Mouse (Mus musculus) heart, adult 2 months (tissue): ENCODE measurements around the gene Prss33. TPM values are rescaled to one million over a fixed set of nuclear protein-coding genes. Genes with fewer than 3 reads are reported as not detected.
"Not testable (repeated sequence)": the region's sequence is repeated elsewhere in the genome, so short reads cannot be mapped to it uniquely, and the experiment has no call there.

Experiments
- DNase-seq, 2 experiments: peaks; one replicate each; pipeline ENCODE4 v3.0.0; 2021
- H3K27ac ChIP-seq: fragments of 200-600 bp; 2 replicates; pipeline ENCODE4 v1.8.1; 2022
- H3K27me3 ChIP-seq: fragments of 200-500 bp; 2 replicates; pipeline ENCODE4 v1.6.1; 2012; ENCODE audit warnings: mild to moderate bottlenecking, low read length, inconsistent platforms, mixed read lengths; ENCODE audit not compliant: control insufficient read depth, insufficient read depth
- H3K36me3 ChIP-seq: fragments of 200-500 bp; 2 replicates; pipeline ENCODE4 v1.6.1; 2012; ENCODE audit warnings: low read length, inconsistent platforms; ENCODE audit not compliant: control insufficient read depth, insufficient read depth
- H3K4me1 ChIP-seq: fragments of 200-500 bp; 2 replicates; pipeline ENCODE4 v1.6.1; 2011; ENCODE audit warnings: low read length; ENCODE audit not compliant: control insufficient read depth, insufficient read depth
- H3K4me3 ChIP-seq: fragments of 200-600 bp; 2 replicates; pipeline ENCODE4 v1.8.1; 2022
- H3K79me2 ChIP-seq: fragments of 200-500 bp; replicated peaks from 2 replicates; pipeline ENCODE4 v1.6.1; 2012; ENCODE audit warnings: mild to moderate bottlenecking, inconsistent platforms, low read length, moderate library complexity, mixed read lengths; ENCODE audit not compliant: control insufficient read depth, insufficient read depth
- H3K9ac ChIP-seq: fragments of 200-500 bp; 2 replicates; pipeline ENCODE4 v1.6.1; 2012; ENCODE audit warnings: low read depth, mild to moderate bottlenecking, control low read depth, inconsistent platforms, low read length, mixed read lengths
- CTCF ChIP-seq: fragments of 200-600 bp; IDR thresholded peaks from 2 replicates; pipeline ENCODE4 v1.8.1; 2022; ENCODE audit warnings: antibody characterized with exemption, mild to moderate bottlenecking, moderate library complexity
- EP300 ChIP-seq: fragments of 200-500 bp; IDR thresholded peaks from 2 replicates; pipeline ENCODE4 v1.6.1; 2011; ENCODE audit warnings: low read depth, low read length, control low read depth; ENCODE audit not compliant: insufficient read depth
- POLR2A ChIP-seq: fragments of 200-500 bp; IDR thresholded peaks from 2 replicates; pipeline ENCODE4 v1.6.1; 2011; ENCODE audit warnings: mild to moderate bottlenecking, low read depth, low read length, control low read depth; ENCODE audit not compliant: insufficient read depth
- WGBS: fragments of 180-500 bp; shearing (Covaris S2); methylation state at CpG from one replicate; pipeline ENCODE4 v1.1.7; 2018; 5-methylcytosine and 5-hydroxymethylcytosine counted together
- intact Hi-C: fragments of 180-260 bp; cut with DNase I; formaldehyde crosslinking; loops from one replicate; pipeline ENCODE4 v1.15.1; 2025
- long read RNA-seq: library from polyadenylated mRNA; stranded (forward); transcript quantifications from one replicate; pipeline ENCODE4 v2.0.0, GENCODE M21; 2021
- polyA plus RNA-seq: library from polyadenylated mRNA; depleted of rRNA; stranded (reverse); fragments of >200 nt; gene quantifications from 2 replicates; pipeline ENCODE4 v1.2.3, GENCODE M21; 2012; rRNA removed
- total RNA-seq, 2 experiments: library from RNA; stranded (reverse); gene quantifications; 2 replicates each; pipeline ENCODE4 v1.2.3; 2021

The Prss33 gene
- not detected for total RNA-seq
- not detected in 2 replicates for polyA plus RNA-seq
- long read RNA-seq, result 0 reads

GRCm38 (mm10) chr17:23836006-23836575 is at the start of gene Prss33:
Prss33 (minus strand) TSS chr17:23836056.
- Histone ChIP-seq H3K9ac (no peak within 1 kb of the TSS), H3K4me1 (no peaks in the 10 kb centered on the region), H3K27me3 (peaks cover 1% of the 10 kb centered on the region; the same call in 1 of the 2 replicates), H3K36me3 (no peaks in the 10 kb centered on the region), H3K79me2 (no peaks in the 10 kb centered on the region), H3K27ac (no peak within 1 kb of the TSS), H3K4me3 (no peak within 1 kb of the TSS)
- no peak for TF ChIP-seq EP300
- TF ChIP-seq POLR2A, result no peak
- TF ChIP-seq CTCF, result no peak
- intact Hi-C loops, result no loop called here
- WGBS, result 81% methylated on average over 8 of the region's 8 CpGs
- DNase-seq, result no peak

GRCm38 (mm10) chr17:23880576-23880975 is 44.7 kb upstream of the Prss33 start, which contains the start of the genes Dcpp1 and Dcpp2:
Dcpp1 (plus strand) TSS chr17:23880876.
Dcpp2 (plus strand) TSS chr17:23880880.
- H3K36me3 ChIP-seq, H3K79me2 ChIP-seq, H3K4me1 ChIP-seq, DNase-seq, intact Hi-C loops, H3K27me3 ChIP-seq, H3K9ac ChIP-seq, H3K27ac ChIP-seq, H3K4me3 ChIP-seq: not testable (repeated sequence)
- 44% methylated on average over 4 of the region's 4 CpGs for WGBS

GRCm38 (mm10) chr17:23877166-23877565 is 41.3 kb upstream of the Prss33 start:
- intact Hi-C loops, result no loop called here
- Histone ChIP-seq H3K4me1 (no peaks in the 10 kb centered on the region), H3K79me2 (no peaks in the 10 kb centered on the region), H3K27ac (no peak overlapping the region), H3K9ac (no peak overlapping the region), H3K4me3 (no peak overlapping the region), H3K36me3 (no peaks in the 10 kb centered on the region), H3K27me3 (no peaks in the 10 kb centered on the region)
- DNase-seq, result no peak
- WGBS, result 93% methylated on average over 2 of the region's 2 CpGs
- TF ChIP-seq CTCF (no peak), EP300 (no peak), POLR2A (no peak)

GRCm38 (mm10) chr17:23876741-23877140 is 40.9 kb upstream of the Prss33 start:
- H3K4me1 ChIP-seq, result no peaks in the 10 kb centered on the region
- no peak for DNase-seq
- H3K9ac ChIP-seq, result no peak overlapping the region
- no peaks in the 10 kb centered on the region for H3K36me3 ChIP-seq
- no peak overlapping the region for H3K27ac ChIP-seq
- H3K79me2 ChIP-seq, result no peaks in the 10 kb centered on the region
- H3K4me3 ChIP-seq, result no peak overlapping the region
- H3K27me3 ChIP-seq, result no peaks in the 10 kb centered on the region
- TF ChIP-seq CTCF (no peak), POLR2A (no peak), EP300 (no peak)
- intact Hi-C loops, result no loop called here
- WGBS, result 44% methylated on average over 3 of the region's 3 CpGs

- Histone ChIP-seq H3K27ac (no peak overlapping the region), H3K9ac (no peak overlapping the region), H3K4me3 (no peak overlapping the region), H3K4me1 (no peaks in the 10 kb centered on the region), H3K79me2 (no peaks in the 10 kb centered on the region), H3K27me3 (no peaks in the 10 kb centered on the region), H3K36me3 (no peaks in the 10 kb centered on the region)
- peak; percentile 27 to 56 for DNase-seq
- WGBS, result 35% methylated on average over 8 of the region's 8 CpGs
- TF ChIP-seq EP300 (no peak), CTCF (peak; percentile 89)
- intact Hi-C loops, result loop anchor here (1.0 to 2.0 kb wide), 2 partner anchors 86 to 125 kb away; no protein-coding TSS in a partner anchor
These were observed 38.3 kb upstream of the Prss33 start for GRCm38 (mm10) chr17:23873884-23874856.

- Histone ChIP-seq H3K27ac (no peak overlapping the region), H3K79me2 (no peaks in the 10 kb centered on the region), H3K27me3 (no peaks in the 10 kb centered on the region), H3K36me3 (no peaks in the 10 kb centered on the region), H3K4me3 (no peak overlapping the region), H3K9ac (no peak overlapping the region), H3K4me1 (no peaks in the 10 kb centered on the region)
- DNase-seq, result no peak
- intact Hi-C loops, result no loop called here
- TF ChIP-seq POLR2A, result no peak
- TF ChIP-seq EP300, result no peak
- TF ChIP-seq CTCF, result no peak
- 81% methylated on average over 11 of the region's 11 CpGs for WGBS
These were observed 32.7 kb upstream of the Prss33 start for GRCm38 (mm10) chr17:23868513-23868912.
